Mouse (Mus musculus) stomach, postnatal 0 days (tissue): ENCODE data around the gene Slc4a2.
A peak's percentile ranks its signal among the peaks of the same experiment; 100 is the strongest.
"Not testable (repeated sequence)": the region's sequence is repeated elsewhere in the genome, so short reads cannot be mapped to it uniquely, and the experiment has no call there.

Experiments used
- CTCF ChIP-seq: IDR thresholded peaks from 2 replicates; pipeline ENCODE4 v1.5.1; 2016; ENCODE audit warnings: antibody characterized with exemption, low read depth, mild to moderate bottlenecking, moderate library complexity
- EP300 ChIP-seq: optimal IDR thresholded peaks from 2 replicates; pipeline ENCODE3; 2016; ENCODE audit warnings: antibody characterized with exemption

DNA sequence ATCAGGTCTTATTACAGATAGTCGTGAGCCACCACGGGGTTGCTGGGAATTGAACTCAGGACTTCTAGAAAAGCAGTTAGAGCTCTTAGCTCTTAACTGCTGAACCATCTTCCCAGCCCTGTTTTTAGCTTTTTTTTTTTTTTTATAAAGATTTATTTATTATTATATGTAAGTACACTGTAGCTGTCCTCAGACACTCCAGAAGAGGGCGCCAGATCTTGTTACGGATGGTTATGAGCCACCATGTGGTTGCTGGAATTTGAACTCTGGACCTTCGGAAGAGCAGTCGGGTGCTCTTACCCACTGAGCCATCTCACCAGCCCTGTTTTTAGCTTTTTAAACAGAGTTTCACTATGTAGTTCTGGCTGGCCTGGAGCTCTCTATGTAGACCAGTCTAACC is 27.4 kb upstream of the Slc4a2 start:
- TF ChIP-seq CTCF, result peak; percentile 31
- not testable (repeated sequence) for TF ChIP-seq EP300
